Mouse (Mus musculus): Measurements from ENCODE around the gene Adgre5. TPM values are rescaled to one million over a fixed set of nuclear protein-coding genes. Genes with fewer than 3 reads are reported as not detected.

The Adgre5 gene
- polyA plus RNA-seq, 1 experiment from 2014 or later, result 46.1 TPM

DNA sequence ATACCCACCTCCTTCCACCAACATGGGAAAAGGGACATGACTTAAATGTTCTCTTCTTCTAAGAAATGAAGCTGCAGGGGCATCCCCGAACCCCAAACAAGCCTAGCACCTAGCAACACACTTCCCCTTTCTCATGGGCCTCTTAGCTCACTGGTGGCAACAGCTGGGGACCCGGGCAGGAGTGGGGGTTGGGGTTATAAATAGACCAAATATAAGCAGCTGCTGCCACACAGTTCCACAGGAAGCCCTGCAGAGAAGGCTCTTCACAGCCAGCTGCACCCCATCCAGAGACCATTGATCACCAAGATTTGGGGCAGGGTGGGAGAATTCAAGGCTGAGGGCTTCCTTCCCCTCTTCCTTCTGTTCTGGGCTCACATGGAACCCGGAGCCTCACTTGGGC is 7.6 kb upstream of the Adgre5 start:
- H3K9me3 ChIP-seq, result no peaks in the 10 kb centered on the region
- peaks cover 15% of the 10 kb centered on the region for H3K4me1 ChIP-seq
- H3K27me3 ChIP-seq, result peaks cover 14% of the 10 kb centered on the region
- no peaks in the 10 kb centered on the region for H3K36me3 ChIP-seq
- ATAC-seq (ENCODE audit: insufficient number of reproducible peaks, low FRiP score, low TSS enrichment, low read depth), result no peak
- 32% methylated on average over 3 of the region's 3 CpGs for WGBS
- H3K4me2 ChIP-seq, result no peak overlapping the region
- H3K4me3 ChIP-seq, result no peak overlapping the region
- no peak overlapping the region for H3K9ac ChIP-seq
- peak overlapping the region; percentile 73 for H3K27ac ChIP-seq

DNA sequence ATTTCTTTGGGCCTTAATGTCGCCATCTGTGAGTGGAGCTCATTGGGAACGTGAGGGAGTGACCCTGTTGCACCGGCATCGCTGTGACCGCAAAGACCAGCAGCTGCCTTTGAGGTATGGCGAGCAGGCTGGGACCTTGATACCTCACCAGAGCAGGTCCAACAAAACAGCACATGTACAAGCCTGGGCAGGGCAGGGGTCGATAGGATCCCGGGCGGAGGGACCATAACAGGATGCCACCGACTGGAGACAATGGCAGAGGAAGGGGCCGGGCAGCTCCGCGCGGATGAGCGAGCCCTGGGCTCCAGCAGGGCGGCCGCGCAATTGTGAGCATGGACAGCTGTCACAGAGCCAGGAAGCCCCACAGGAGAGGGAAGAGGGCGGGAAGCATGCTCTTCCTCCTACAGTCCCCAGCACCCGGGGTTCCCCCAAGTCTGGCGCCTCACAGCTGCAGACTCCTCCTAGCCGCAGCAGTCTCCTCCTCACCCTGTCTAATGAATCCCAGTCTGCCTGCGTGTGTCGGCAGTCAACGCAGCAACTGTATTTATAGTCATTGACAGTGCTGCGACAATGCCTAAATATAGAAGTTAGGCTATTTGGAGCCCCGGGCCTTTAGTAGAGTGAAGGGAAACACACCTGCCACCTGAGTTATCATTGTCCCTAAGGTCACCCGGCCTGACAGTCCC is 6.7 kb upstream of the Adgre5 start:
- Histone ChIP-seq H3K27me3 (peaks cover 14% of the 10 kb centered on the region), H3K4me3 (peak overlapping the region; percentile 32), H3K36me3 (no peaks in the 10 kb centered on the region), H3K9ac (no peak overlapping the region), H3K9me3 (no peaks in the 10 kb centered on the region), H3K4me2 (peak overlapping the region; percentile 60), H3K27ac (peak overlapping the region; percentile 73), H3K4me1 (peaks cover 15% of the 10 kb centered on the region)
- WGBS, result 4% methylated on average over 28 of the region's 28 CpGs
- ATAC-seq (ENCODE audit: insufficient number of reproducible peaks, low FRiP score, low TSS enrichment, low read depth), result peak; percentile 81; the same call in 1 of the 2 replicates

- Histone ChIP-seq H3K9ac (no peak overlapping the region), H3K27ac (no peak overlapping the region), H3K36me3 (no peaks in the 10 kb centered on the region), H3K4me1 (peaks cover 39% of the 10 kb centered on the region), H3K4me3 (no peak overlapping the region), H3K4me2 (no peak overlapping the region), H3K9me3 (no peaks in the 10 kb centered on the region), H3K27me3 (peaks cover 14% of the 10 kb centered on the region)
- ATAC-seq (ENCODE audit: insufficient number of reproducible peaks, low FRiP score, low TSS enrichment, low read depth), result no peak
- WGBS, result 80% methylated on average over 4 of the region's 4 CpGs
Observed at GRCm38 (mm10) chr8:83744070-83744469, 2.9 kb upstream of the Adgre5 start.

DNA sequence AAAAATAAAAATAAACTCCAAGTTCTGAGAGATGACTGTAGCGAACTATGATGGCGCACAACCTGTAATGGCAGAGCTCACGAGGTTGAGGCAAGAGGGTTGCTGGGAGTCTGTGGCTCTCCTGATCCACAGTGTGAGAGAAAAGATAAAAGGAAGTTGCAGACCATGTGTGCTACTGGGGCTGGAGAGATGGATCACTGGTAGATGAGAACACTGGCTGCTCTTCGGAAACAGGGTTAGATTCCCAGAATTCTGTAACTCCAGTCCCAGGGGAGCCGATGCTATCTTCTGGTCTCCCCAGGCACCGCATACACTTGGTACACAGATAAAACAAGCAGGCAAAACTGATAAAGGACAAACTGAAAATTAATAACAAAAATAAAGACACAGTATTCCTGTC is 1.8 kb upstream of the Adgre5 start:
- no peak for ATAC-seq (ENCODE audit: insufficient number of reproducible peaks, low FRiP score, low TSS enrichment, low read depth)
- H3K36me3 ChIP-seq, result no peaks in the 10 kb centered on the region
- no peak overlapping the region for H3K27ac ChIP-seq
- H3K27me3 ChIP-seq, result peaks cover 4% of the 10 kb centered on the region
- no peaks in the 10 kb centered on the region for H3K9me3 ChIP-seq
- H3K4me3 ChIP-seq, result no peak overlapping the region
- H3K4me1 ChIP-seq, result peaks cover 41% of the 10 kb centered on the region
- 92% methylated on average over 6 of the region's 6 CpGs for WGBS
- H3K4me2 ChIP-seq, result no peak overlapping the region
- H3K9ac ChIP-seq, result no peak overlapping the region

DNA sequence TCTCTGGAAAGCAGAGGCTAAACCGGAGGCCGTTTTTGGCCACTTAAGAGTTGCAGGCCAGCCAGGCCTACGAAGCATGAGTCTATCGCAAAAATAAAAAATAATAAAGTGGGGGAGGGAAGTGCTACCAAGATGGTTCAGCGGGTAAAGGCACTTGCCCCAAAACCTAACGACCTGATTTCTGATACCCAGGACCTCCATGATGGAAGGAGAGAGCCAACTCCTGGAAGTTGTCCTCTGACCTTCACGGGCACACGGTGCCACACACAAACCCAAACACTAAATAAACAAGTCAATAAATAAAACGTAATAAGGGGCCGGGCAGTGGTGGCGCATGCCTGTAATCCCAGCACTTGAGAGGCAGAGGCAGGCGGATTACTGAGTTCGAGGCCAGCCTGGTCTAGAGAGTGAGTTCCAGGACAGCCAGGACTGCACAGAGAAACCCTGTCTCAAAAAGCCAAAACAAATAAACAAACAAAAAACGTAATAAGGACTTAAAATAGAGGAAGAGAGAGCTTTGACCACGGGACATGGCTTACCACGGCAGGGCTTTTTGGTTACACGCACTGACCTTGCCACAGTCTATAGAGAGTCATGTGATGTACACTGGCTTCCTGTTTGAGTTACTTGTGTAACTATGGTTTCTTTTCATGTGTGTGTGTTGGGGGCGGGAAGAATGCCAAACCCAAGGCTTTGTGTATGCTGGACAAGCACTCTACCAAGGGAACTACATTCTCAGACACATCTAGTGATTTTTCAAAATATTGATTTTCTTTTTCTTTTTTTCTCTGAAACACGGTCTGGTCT is 926 bp upstream of the Adgre5 start:
- 76% methylated on average over 19 of the region's 19 CpGs for WGBS
- peak overlapping the region; percentile 81 for H3K27ac ChIP-seq

DNA sequence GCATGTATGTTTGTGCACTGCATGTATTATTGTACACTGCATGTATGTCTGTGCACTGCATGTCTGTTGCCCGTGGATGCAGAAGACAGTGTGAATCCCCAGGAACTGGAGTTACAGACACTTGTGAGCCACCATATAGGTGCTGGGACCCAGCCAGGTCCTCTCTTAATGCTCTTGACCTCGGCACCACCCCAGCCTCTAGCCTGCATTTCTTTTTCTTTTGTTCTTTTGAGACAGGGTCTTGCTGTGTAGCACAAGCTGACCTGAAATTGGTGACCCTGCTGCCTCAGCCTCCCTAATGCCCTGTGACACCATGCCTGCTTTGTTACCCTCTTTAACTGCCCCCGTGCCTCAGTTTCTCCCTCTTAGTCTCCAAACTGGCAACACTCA is 545 bp downstream of the Adgre5 start:
- Histone ChIP-seq H3K27me3 (no peaks in the 10 kb centered on the region), H3K4me1 (peaks cover 47% of the 10 kb centered on the region), H3K4me2 (peak overlapping the region; percentile 92), H3K4me3 (peak overlapping the region; percentile 59), H3K9ac (peak overlapping the region; percentile 58), H3K36me3 (no peaks in the 10 kb centered on the region), H3K27ac (peak overlapping the region; percentile 81), H3K9me3 (no peaks in the 10 kb centered on the region)
- WGBS, result 17% methylated on average over 3 of the region's 3 CpGs
- no peak for ATAC-seq (ENCODE audit: insufficient number of reproducible peaks, low FRiP score, low TSS enrichment, low read depth)

More for the DNA sequence above, 926 bp upstream of the Adgre5 start:
- peaks cover 44% of the 10 kb centered on the region for H3K4me1 ChIP-seq
- no peak for ATAC-seq (ENCODE audit: insufficient number of reproducible peaks, low FRiP score, low TSS enrichment, low read depth)
- peak overlapping the region; percentile 92 for H3K4me2 ChIP-seq
- H3K9ac ChIP-seq, result no peak overlapping the region
- no peaks in the 10 kb centered on the region for H3K27me3 ChIP-seq
- H3K9me3 ChIP-seq, result no peaks in the 10 kb centered on the region
- no peaks in the 10 kb centered on the region for H3K36me3 ChIP-seq
- H3K4me3 ChIP-seq, result peak overlapping the region; percentile 59

DNA sequence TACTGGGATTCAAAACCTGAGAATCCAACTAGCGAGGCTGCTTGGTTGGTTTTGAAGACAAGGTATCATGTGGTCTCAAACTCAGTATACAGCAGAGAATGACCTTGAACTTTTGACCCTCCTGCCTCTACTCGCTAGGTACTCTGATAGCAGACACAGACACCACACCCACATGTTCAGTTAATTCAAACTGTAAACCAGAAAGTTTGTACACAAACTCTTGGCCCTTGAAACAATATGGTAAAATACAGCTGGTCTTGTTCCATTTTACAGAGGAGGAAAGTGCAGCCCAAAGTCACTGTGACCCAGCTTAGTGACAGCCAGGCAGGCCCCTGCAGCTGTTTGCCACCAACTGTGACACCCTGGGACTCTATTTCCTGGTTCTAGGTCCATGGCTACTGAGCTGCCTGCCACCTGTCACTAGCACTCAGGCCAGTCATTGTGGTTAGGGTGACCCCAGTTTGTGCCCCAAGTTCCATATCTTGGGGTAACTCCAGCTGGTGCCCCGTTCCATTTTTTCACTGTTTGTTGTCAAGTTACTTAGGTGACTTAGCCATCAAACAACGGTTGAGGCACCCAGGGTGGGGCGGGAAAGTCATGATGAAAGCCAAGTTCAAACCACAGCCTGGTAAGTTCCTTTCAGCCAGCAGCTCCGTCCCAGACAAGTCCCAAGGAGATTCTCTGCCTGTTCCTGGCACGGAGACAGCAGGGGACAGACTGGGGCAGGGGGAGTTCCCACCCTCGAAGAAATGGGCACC is 1.2 kb downstream of the Adgre5 start:
- ATAC-seq (ENCODE audit: insufficient number of reproducible peaks, low FRiP score, low TSS enrichment, low read depth), result no peak
- H3K27me3 ChIP-seq, result no peaks in the 10 kb centered on the region
- H3K9ac ChIP-seq, result no peak overlapping the region
- H3K27ac ChIP-seq, result peak overlapping the region; percentile 81
- no peaks in the 10 kb centered on the region for H3K9me3 ChIP-seq
- no peaks in the 10 kb centered on the region for H3K36me3 ChIP-seq
- WGBS, result 28% methylated on average over 8 of the region's 8 CpGs
- peaks cover 47% of the 10 kb centered on the region for H3K4me1 ChIP-seq
- H3K4me2 ChIP-seq, result peak overlapping the region; percentile 92
- peak overlapping the region; percentile 59 for H3K4me3 ChIP-seq

GRCm38 (mm10) chr8:83738949-83739710 is 2.0 kb downstream of the Adgre5 start:
- WGBS, result 45% methylated on average over 10 of the region's 10 CpGs
- Histone ChIP-seq H3K4me2 (peak overlapping the region; percentile 92), H3K4me1 (peaks cover 47% of the 10 kb centered on the region), H3K27ac (peak overlapping the region; percentile 81), H3K9ac (no peak overlapping the region), H3K36me3 (no peaks in the 10 kb centered on the region), H3K9me3 (no peaks in the 10 kb centered on the region), H3K4me3 (peak overlapping the region; percentile 59), H3K27me3 (no peaks in the 10 kb centered on the region)
- peak; percentile 50 for ATAC-seq (ENCODE audit: insufficient number of reproducible peaks, low FRiP score, low TSS enrichment, low read depth)

GRCm38 (mm10) chr8:83737852-83738562 is 3.1 kb downstream of the Adgre5 start:
- Histone ChIP-seq H3K4me1 (peaks cover 47% of the 10 kb centered on the region), H3K4me2 (peak overlapping the region; percentile 92; the same call in 1 of the 2 replicates), H3K36me3 (no peaks in the 10 kb centered on the region), H3K9me3 (no peaks in the 10 kb centered on the region), H3K27ac (peak overlapping the region; percentile 43), H3K9ac (no peak overlapping the region), H3K4me3 (no peak overlapping the region), H3K27me3 (no peaks in the 10 kb centered on the region)
- whole genome bisulfite sequencing, result 54% methylated on average over 4 of the region's 4 CpGs
- ATAC-seq (ENCODE audit: insufficient number of reproducible peaks, low FRiP score, low TSS enrichment, low read depth), result no peak

GRCm38 (mm10) chr8:83737346-83737745 is 3.8 kb downstream of the Adgre5 start:
- H3K9me3 ChIP-seq, result no peaks in the 10 kb centered on the region
- peaks cover 47% of the 10 kb centered on the region for H3K4me1 ChIP-seq
- H3K27me3 ChIP-seq, result no peaks in the 10 kb centered on the region
- no peak overlapping the region for H3K4me3 ChIP-seq
- H3K27ac ChIP-seq, result peak overlapping the region; percentile 43; the same call in 1 of the 2 replicates
- WGBS, result 84% methylated on average over 4 of the region's 4 CpGs
- no peak overlapping the region for H3K9ac ChIP-seq
- H3K36me3 ChIP-seq, result no peaks in the 10 kb centered on the region
- ATAC-seq (ENCODE audit: insufficient number of reproducible peaks, low FRiP score, low TSS enrichment, low read depth), result no peak
- H3K4me2 ChIP-seq, result peak overlapping the region; percentile 1; the same call in 1 of the 2 replicates

- Histone ChIP-seq H3K27ac (no peak overlapping the region), H3K9ac (no peak overlapping the region), H3K4me2 (no peak overlapping the region), H3K27me3 (no peaks in the 10 kb centered on the region), H3K36me3 (peaks cover 5% of the 10 kb centered on the region), H3K4me1 (peaks cover 47% of the 10 kb centered on the region), H3K4me3 (no peak overlapping the region), H3K9me3 (no peaks in the 10 kb centered on the region)
- ATAC-seq (ENCODE audit: insufficient number of reproducible peaks, low FRiP score, low TSS enrichment, low read depth), result no peak
- WGBS, result 89% methylated on average over 4 of the region's 4 CpGs
Observed at GRCm38 (mm10) chr8:83736681-83737080, 4.4 kb downstream of the Adgre5 start.
